Mouse (Mus musculus) lung, postnatal 0 days (tissue): ENCODE measurements around the gene Ube2j1.

Experiments
- CTCF ChIP-seq: IDR thresholded peaks from 2 replicates; pipeline ENCODE4 v1.5.1; 2016; ENCODE audit warnings: antibody characterized with exemption, mild to moderate bottlenecking
- EP300 ChIP-seq: IDR thresholded peaks from 2 replicates; pipeline ENCODE4 v1.6.1; 2016; ENCODE audit warnings: antibody characterized with exemption, mild to moderate bottlenecking, control low read depth

DNA sequence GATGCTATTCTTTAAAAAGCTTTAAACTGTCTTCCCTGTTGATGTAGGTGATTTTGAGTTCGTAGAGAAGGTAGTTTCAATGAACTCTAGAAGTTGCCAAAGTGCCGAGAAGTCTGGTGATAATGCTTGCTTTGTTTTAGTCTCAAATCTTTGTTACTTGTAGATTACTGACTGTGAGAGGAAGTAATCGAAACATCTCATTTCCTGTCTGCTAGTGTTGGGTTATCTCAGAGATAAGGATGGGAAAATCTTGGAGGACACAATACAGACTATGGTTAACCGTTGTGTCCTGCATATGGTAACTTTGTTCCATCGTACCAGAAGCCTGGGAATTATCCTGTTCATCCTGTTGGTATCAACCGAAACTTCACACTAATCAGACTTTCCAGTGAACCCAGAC is 2.3 kb downstream of the Ube2j1 start:
- TF ChIP-seq EP300 (no peak), CTCF (no peak)
